9 mouse cellular contexts compared by ENCODE assay signal in genomic region chr4:119809245-119809644, GRCm38 (mm10).
A peak's percentile ranks its signal among the peaks of the same experiment; 100 is the strongest.
DNase-seq lines count a peak whose midpoint lies in the region; ATAC-seq and TF ChIP-seq lines count a peak whose summit lies in the region.
"Had no signal": no experiment of that assay in that cellular context is flagged by ENCODE, and none has a peak within 500 bp of the region (broad histone marks: within the 10 kb centered on the region; RNA-seq: fewer than 3 reads in every experiment).

No protein-coding gene starts in this region.

- no peak for DNase-seq in gastrocnemius, adult 2 months
- DNase-seq in gastrocnemius, postnatal 4 days (ENCODE audit: low spot score in 2 of 2) = no peak
- peak; percentile 84 for DNase-seq in lung, postnatal 0 days (ENCODE audit: low spot score)
- no peak for DNase-seq in lung, postnatal 4 days
- DNase-seq in cerebellum, postnatal 10 days = peak; percentile 67 to 93
- peak; percentile 16 for DNase-seq in thymus, postnatal 25 days
- DNase-seq in left cerebral cortex, adult 11 months (ENCODE audit: low spot score) = no peak

- H3K9ac ChIP-seq in lung, postnatal 0 days (replicated peaks; ENCODE audit: low read depth) = no peak overlapping the region
- H3K9ac ChIP-seq: hindbrain, embryonic 15.5 days had no signal

- 0 out of 2 replicates have a peak, but pooled peaks cover 4% of the 10 kb centered on the region for H3K4me1 ChIP-seq in lung, postnatal 0 days (ENCODE audit: insufficient read depth, low read depth, low read length)

- peak; percentile 58; the same call in 1 of the 2 replicates for ATAC-seq in lung, postnatal 0 days
- peak; percentile 44 for ATAC-seq in inflammation-experienced regulatory T-cells, adult 6 months

- no peak overlapping the region for H3K4me3 ChIP-seq in gastrocnemius, adult 2 months
- no peak overlapping the region for H3K4me3 ChIP-seq in lung, postnatal 0 days (ENCODE audit: low read depth, low read length)
- H3K4me3 ChIP-seq: hindbrain, embryonic 15.5 days had no signal

- no peak for TF ChIP-seq EP300 in lung, postnatal 0 days (IDR thresholded peaks at IDR 0.05)

- intact Hi-C loops in gastrocnemius, adult 2 months (cut with DNase I) = no loop called here

- no peaks in the 10 kb centered on the region for H3K36me3 ChIP-seq in lung, postnatal 0 days (ENCODE audit: insufficient read depth, low read length)
- H3K36me3 ChIP-seq: hindbrain, embryonic 15.5 days had no signal

- WGBS in lung, postnatal 0 days = 45% methylated on average over 5 of the region's 5 CpGs

- no peaks in the 10 kb centered on the region for H3K9me3 ChIP-seq in lung, postnatal 0 days (ENCODE audit: low read length)
- H3K9me3 ChIP-seq: hindbrain, embryonic 15.5 days had no signal

- H3K4me2 ChIP-seq in lung, postnatal 0 days (replicated peaks; ENCODE audit: low read depth, low read length) = no peak overlapping the region
- H3K4me2 ChIP-seq: hindbrain, embryonic 15.5 days had no signal

- peak; percentile 78 for TF ChIP-seq CTCF in gastrocnemius, adult 2 months (IDR thresholded peaks at IDR 0.05)
- peak; percentile 84 for TF ChIP-seq CTCF in lung, postnatal 0 days (IDR thresholded peaks at IDR 0.05)

- no peak overlapping the region for H3K27ac ChIP-seq in gastrocnemius, adult 2 months
- no peak overlapping the region for H3K27ac ChIP-seq in lung, postnatal 0 days (ENCODE audit: low read length)
- H3K27ac ChIP-seq: hindbrain, embryonic 15.5 days had no signal

- H3K27me3 ChIP-seq in lung, postnatal 0 days (replicated peaks; ENCODE audit: insufficient read depth, low read length) = no peaks in the 10 kb centered on the region
- H3K27me3 ChIP-seq: hindbrain, embryonic 15.5 days had no signal

Comparison
In these comparisons a context has a peak if more than half of its experiments do, and no peak if none do; other contexts are left out.
1. DNase-seq: peak in lung, postnatal 0 days (single experiment), cerebellum, postnatal 10 days (2 of 2) and thymus, postnatal 25 days (single experiment); none in gastrocnemius, adult 2 months (single experiment), gastrocnemius, postnatal 4 days (0 of 2), lung, postnatal 4 days (0 of 2) and left cerebral cortex, adult 11 months (single experiment).